Mouse (Mus musculus): ENCODE results near the gene Trim23. TPM values are rescaled to one million over a fixed set of nuclear protein-coding genes. Genes with fewer than 3 reads are reported as not detected.
"Not testable (repeated sequence)": the region's sequence is repeated elsewhere in the genome, so short reads cannot be mapped to it uniquely, and the experiment has no call there.

The Trim23 gene
- polyA plus RNA-seq, 1 experiment = 22.9 TPM

DNA sequence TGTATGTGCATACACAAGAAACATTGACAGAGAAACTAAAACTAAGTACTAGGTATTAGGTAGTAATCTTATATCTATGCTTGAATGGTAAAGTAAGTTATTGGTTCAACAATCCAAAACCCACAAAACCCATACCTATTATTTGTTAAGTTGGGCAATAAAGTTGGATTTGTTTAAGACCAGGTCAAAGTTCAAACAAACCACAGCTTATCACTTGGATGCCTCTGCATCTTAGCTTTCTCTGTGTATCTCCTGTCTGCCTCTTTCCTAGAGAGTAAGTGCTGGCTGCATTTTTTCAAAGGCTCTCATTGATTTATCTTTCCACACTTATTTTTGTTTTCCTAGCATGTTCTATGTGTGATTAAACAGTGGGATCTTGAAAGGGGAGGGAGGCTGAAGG is 6.1 kb upstream of the Trim23 start:
- no peak overlapping the region for H3K27ac ChIP-seq (ENCODE audit: insufficient read depth, low read length)
- TF ChIP-seq CTCF (IDR thresholded peaks at IDR 0.05; ENCODE audit: borderline replicate concordance, insufficient read depth, low read length) (no peak), POLR2A (IDR thresholded peaks at IDR 0.05; ENCODE audit: low read depth, low read length) (no peak)

GRCm38 (mm10) chr13:104176874-104177273 is 1.7 kb upstream of the Trim23 start:
- Histone ChIP-seq H3K4me3 (ENCODE audit: insufficient read depth, low read length) (peak overlapping the region; percentile 48), H3K4me1 (ENCODE audit: control insufficient read depth, insufficient read depth, low read length) (no peaks in the 10 kb centered on the region; the same call in 1 of the 2 replicates), H3K27ac (ENCODE audit: insufficient read depth, low read length) (no peak overlapping the region)
- no peak for TF ChIP-seq POLR2A (IDR thresholded peaks at IDR 0.05; ENCODE audit: low read depth, low read length)
- no peak for TF ChIP-seq CTCF (IDR thresholded peaks at IDR 0.05; ENCODE audit: borderline replicate concordance, insufficient read depth, low read length)

More for the DNA sequence above, 6.1 kb upstream of the Trim23 start:
- H3K4me3 ChIP-seq (ENCODE audit: insufficient read depth, low read length) = no peak overlapping the region
- H3K4me1 ChIP-seq (ENCODE audit: control insufficient read depth, insufficient read depth, low read length) = no peaks in the 10 kb centered on the region; the same call in 1 of the 2 replicates

DNA sequence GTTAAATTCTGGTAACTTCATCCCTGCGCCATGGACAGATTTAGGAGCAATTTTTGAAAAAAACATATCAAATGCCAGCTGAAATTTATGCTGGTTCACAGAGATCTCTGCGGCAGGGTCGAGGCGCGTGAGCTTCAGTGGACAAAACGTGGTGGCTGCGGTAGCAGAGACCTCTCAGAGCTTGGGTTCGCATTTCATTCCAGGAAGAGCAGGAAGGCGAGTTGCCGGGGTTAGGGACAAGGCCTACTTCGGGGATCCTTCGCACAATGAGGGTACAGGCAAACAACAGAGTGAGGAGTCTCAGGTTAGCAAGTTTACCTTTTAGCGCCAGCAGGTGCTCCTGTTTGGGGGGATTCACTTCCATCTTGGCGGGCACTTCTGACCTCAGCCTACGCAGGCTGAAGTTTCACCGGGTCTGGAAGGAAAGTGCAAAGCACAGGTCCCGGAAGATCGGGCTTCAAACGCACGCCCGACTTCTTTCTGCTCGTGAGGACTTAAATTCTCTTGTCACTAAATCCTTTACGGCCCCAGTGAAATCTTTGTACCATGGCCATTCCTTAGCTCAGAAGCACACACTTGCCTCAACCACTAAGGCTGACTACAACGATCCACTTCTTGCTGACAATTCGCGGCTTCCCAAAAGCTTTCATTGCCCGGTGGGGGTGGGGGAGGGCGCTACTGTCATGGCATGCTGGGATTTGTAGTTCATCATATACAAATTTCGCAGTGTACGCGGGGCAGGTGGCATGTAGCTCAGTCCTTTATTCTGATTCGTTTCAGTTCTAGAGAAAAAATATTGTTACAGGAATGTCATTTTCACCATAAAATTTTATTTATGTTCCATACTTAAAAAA is 574 bp upstream of the Trim23 start, which contains the start of gene Trappc13:
Gene Trappc13, minus strand, starts transcription at position 674 of the 854 bp plus-strand sequence.
- Histone ChIP-seq H3K4me1 (ENCODE audit: control insufficient read depth, insufficient read depth, low read length) (no peaks in the 10 kb centered on the region; the same call in 1 of the 2 replicates), H3K27ac (ENCODE audit: insufficient read depth, low read length) (peak within 1 kb of the TSS; percentile 66), H3K4me3 (ENCODE audit: insufficient read depth, low read length) (peak within 1 kb of the TSS; percentile 93)
- TF ChIP-seq CTCF (IDR thresholded peaks at IDR 0.05; ENCODE audit: borderline replicate concordance, insufficient read depth, low read length) (no peak), POLR2A (IDR thresholded peaks at IDR 0.05; ENCODE audit: low read depth, low read length) (peak; percentile 90)

GRCm38 (mm10) chr13:104179176-104179888 is 735 bp downstream of the Trim23 start:
- no peaks in the 10 kb centered on the region; the same call in 1 of the 2 replicates for H3K4me1 ChIP-seq (ENCODE audit: control insufficient read depth, insufficient read depth, low read length)
- no peak overlapping the region for H3K27ac ChIP-seq (ENCODE audit: insufficient read depth, low read length)
- peak overlapping the region; percentile 93 for H3K4me3 ChIP-seq (ENCODE audit: insufficient read depth, low read length)
- TF ChIP-seq CTCF (IDR thresholded peaks at IDR 0.05; ENCODE audit: borderline replicate concordance, insufficient read depth, low read length) (no peak), POLR2A (IDR thresholded peaks at IDR 0.05; ENCODE audit: low read depth, low read length) (no peak)

DNA sequence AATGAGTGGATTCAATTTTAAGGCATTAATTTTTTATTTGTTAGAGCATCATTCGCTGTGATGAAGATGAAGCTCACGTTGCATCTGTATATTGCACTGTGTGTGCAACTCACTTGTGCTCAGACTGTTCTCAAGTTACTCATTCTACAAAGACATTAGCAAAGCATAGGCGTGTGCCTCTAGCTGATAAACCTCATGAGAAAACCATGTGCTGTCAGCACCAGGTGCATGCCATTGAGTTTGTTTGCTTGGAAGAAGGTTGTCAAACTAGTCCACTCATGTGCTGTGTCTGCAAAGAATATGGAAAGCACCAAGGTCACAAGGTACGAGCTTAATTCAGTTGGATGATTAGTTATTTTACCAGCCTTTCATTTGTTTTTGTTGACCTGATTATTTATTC is 8.8 kb downstream of the Trim23 start:
- Histone ChIP-seq H3K4me3 (ENCODE audit: insufficient read depth, low read length) (no peak overlapping the region), H3K27ac (ENCODE audit: insufficient read depth, low read length) (no peak overlapping the region), H3K4me1 (ENCODE audit: control insufficient read depth, insufficient read depth, low read length) (no peaks in the 10 kb centered on the region)
- TF ChIP-seq CTCF (IDR thresholded peaks at IDR 0.05; ENCODE audit: borderline replicate concordance, insufficient read depth, low read length) (no peak), POLR2A (IDR thresholded peaks at IDR 0.05; ENCODE audit: low read depth, low read length) (no peak)

GRCm38 (mm10) chr13:104195891-104196290 is 17.3 kb downstream of the Trim23 start:
- not testable (repeated sequence) for H3K27ac ChIP-seq (ENCODE audit: insufficient read depth, low read length); H3K4me1 ChIP-seq (ENCODE audit: control insufficient read depth, insufficient read depth, low read length); H3K4me3 ChIP-seq (ENCODE audit: insufficient read depth, low read length)

DNA sequence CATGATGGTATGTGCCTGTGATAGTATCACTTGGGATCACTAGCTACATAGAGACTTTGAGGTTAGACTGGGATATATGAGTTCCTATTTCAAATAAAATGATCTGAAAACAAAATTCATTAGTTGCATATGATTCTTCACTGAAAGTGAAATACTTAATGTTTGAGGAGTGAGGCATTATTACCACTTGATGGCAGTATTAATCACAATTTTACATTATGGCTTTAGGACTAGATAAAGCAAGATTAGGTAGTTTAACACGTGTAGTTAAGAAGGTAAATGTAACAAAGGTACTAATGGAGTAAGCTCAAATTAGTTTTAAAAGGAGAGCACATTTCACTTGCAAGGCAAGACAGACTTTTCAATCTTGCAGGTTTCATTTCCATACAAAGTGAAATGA is 25.7 kb downstream of the Trim23 start:
- no peak overlapping the region for H3K4me3 ChIP-seq (ENCODE audit: insufficient read depth, low read length)
- TF ChIP-seq CTCF (IDR thresholded peaks at IDR 0.05; ENCODE audit: borderline replicate concordance, insufficient read depth, low read length) (no peak), POLR2A (IDR thresholded peaks at IDR 0.05; ENCODE audit: low read depth, low read length) (no peak)

GRCm38 (mm10) chr13:104227478-104227877 is 48.9 kb downstream of the Trim23 start:
- H3K4me3 ChIP-seq (ENCODE audit: insufficient read depth, low read length) = peak overlapping the region; percentile 94
- no peak overlapping the region for H3K27ac ChIP-seq (ENCODE audit: insufficient read depth, low read length)
- TF ChIP-seq CTCF (IDR thresholded peaks at IDR 0.05; ENCODE audit: borderline replicate concordance, insufficient read depth, low read length) (no peak), POLR2A (IDR thresholded peaks at IDR 0.05; ENCODE audit: low read depth, low read length) (no peak)
- H3K4me1 ChIP-seq (ENCODE audit: control insufficient read depth, insufficient read depth, low read length) = peaks cover 2% of the 10 kb centered on the region; the same call in 1 of the 2 replicates

More for the DNA sequence above, 25.7 kb downstream of the Trim23 start:
- Histone ChIP-seq H3K4me1 (ENCODE audit: control insufficient read depth, insufficient read depth, low read length) (peaks cover 4% of the 10 kb centered on the region), H3K27ac (ENCODE audit: insufficient read depth, low read length) (no peak overlapping the region)

DNA sequence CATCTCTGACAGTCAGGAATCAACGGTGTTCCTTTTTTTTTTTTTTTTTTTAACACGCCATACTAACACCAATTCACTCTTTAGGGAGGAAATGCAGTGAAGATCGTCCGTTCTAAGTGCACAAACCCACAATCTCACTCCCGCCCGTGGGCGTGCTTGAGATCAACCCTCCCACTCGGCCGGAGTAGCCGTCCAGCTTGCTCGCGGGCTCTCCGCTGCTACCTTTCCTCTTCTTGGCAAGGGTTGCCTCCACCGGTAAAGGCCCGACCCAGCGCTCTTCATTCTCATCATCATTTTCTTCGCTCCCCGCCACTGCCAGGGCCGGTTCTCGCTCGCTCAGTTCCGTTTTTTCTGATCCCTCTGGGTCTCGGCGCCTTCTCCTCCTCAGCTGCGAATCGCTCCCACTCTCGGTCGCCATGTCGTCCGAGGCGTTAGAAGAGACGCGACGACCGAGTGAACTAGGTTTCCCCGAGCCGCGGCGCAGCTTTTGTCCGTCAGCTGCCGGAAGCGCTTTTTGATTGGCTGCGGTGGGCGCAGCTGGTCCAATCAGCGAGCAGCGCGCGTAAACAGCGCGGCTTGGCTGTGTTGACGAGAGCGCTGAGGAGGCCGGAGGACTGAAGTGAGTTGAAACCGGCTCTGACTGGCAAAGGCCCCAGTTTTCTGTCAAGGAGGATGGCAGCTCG is 49.9 kb downstream of the Trim23 start, which contains the start of the genes Cenpk and Ppwd1:
Gene Cenpk, plus strand, starts transcription at position 228 of the 683 bp plus-strand sequence.
Gene Ppwd1, minus strand, starts transcription at position 460 of the 683 bp plus-strand sequence.
- no peak for TF ChIP-seq CTCF (IDR thresholded peaks at IDR 0.05; ENCODE audit: borderline replicate concordance, insufficient read depth, low read length)
- peak; percentile 96 for TF ChIP-seq POLR2A (IDR thresholded peaks at IDR 0.05; ENCODE audit: low read depth, low read length)
- peak within 1 kb of the TSS; percentile 94 for H3K27ac ChIP-seq (ENCODE audit: insufficient read depth, low read length)
- H3K4me1 ChIP-seq (ENCODE audit: control insufficient read depth, insufficient read depth, low read length) = peaks cover 2% of the 10 kb centered on the region; the same call in 1 of the 2 replicates
- H3K4me3 ChIP-seq (ENCODE audit: insufficient read depth, low read length) = peak within 1 kb of the TSS; percentile 94

Measured in embryonic fibroblast, embryonic 13.5 days (primary cell).